Mouse (Mus musculus): ENCODE data around the gene Plcg2. TPM values are rescaled to one million over a fixed set of nuclear protein-coding genes. Genes with fewer than 3 reads are reported as not detected.

Gene Plcg2
- polyA plus RNA-seq, 1 experiment: 14.6 TPM

GRCm38 (mm10) chr8:117683925-117684472, 185.9 kb downstream of the Plcg2 start:
- TF ChIP-seq CTCF (IDR thresholded peaks at IDR 0.05; ENCODE audit: extremely low read depth, insufficient read length, insufficient replicate concordance, low read depth, low read length) (no peak), POLR2A (IDR thresholded peaks at IDR 0.05; ENCODE audit: low read depth, low read length) (no peak)
- Histone ChIP-seq H3K4me3 (ENCODE audit: low read depth, low read length) (no peak overlapping the region; the same call in 1 of the 2 replicates), H3K4me1 (ENCODE audit: control insufficient read depth, insufficient read depth, insufficient read length, low read length) (peaks cover 17% of the 10 kb centered on the region; the same call in 1 of the 2 replicates), H3K27ac (ENCODE audit: insufficient read depth, low read depth, low read length) (0 out of 2 replicates have a peak overlapping the region, but pooled peaks have one; percentile 29), H3K27me3 (ENCODE audit: control insufficient read depth, insufficient read depth, low read length) (no peaks in the 10 kb centered on the region), H3K36me3 (ENCODE audit: control insufficient read depth, insufficient read depth, low read length) (no peaks in the 10 kb centered on the region)
- WGBS: 24% methylated on average over 10 of the region's 10 CpGs

- Histone ChIP-seq H3K4me1 (ENCODE audit: control insufficient read depth, insufficient read depth, insufficient read length, low read length) (peaks cover 17% of the 10 kb centered on the region; the same call in 1 of the 2 replicates), H3K4me3 (ENCODE audit: low read depth, low read length) (no peak overlapping the region), H3K27me3 (ENCODE audit: control insufficient read depth, insufficient read depth, low read length) (no peaks in the 10 kb centered on the region), H3K27ac (ENCODE audit: insufficient read depth, low read depth, low read length) (no peak overlapping the region), H3K36me3 (ENCODE audit: control insufficient read depth, insufficient read depth, low read length) (no peaks in the 10 kb centered on the region)
- no peak for TF ChIP-seq POLR2A (IDR thresholded peaks at IDR 0.05; ENCODE audit: low read depth, low read length)
- TF ChIP-seq CTCF (IDR thresholded peaks at IDR 0.05; ENCODE audit: extremely low read depth, insufficient read length, insufficient replicate concordance, low read depth, low read length): no peak
- 10% methylated on average over 11 of the region's 11 CpGs for WGBS
Observed at GRCm38 (mm10) chr8:117684504-117684903, 186.4 kb downstream of the Plcg2 start.

Other genes with a start within 250 kb of the Plcg2 start
- gene Cmip, start 241.2 kb upstream of the Plcg2 start, polyA plus RNA-seq (2012; rRNA removed): 58.7 and 129 TPM in 2 replicates
- gene Sdr42e1, start 175.4 kb downstream of the Plcg2 start, polyA plus RNA-seq (2012; rRNA removed): 4.4 and 7.4 TPM in 2 replicates
- 14.0 and 85.7 TPM in 2 replicates for gene Hsd17b2, start 203.6 kb downstream of the Plcg2 start, polyA plus RNA-seq (2012; rRNA removed)